Mouse (Mus musculus) thymus, adult 18-20 months (tissue): ENCODE measurements around the gene Sowaha.
"Not testable (repeated sequence)": the region's sequence is repeated elsewhere in the genome, so short reads cannot be mapped to it uniquely, and the experiment has no call there.

Experiments
- DNase-seq, 2 experiments: peaks; one replicate each; pipeline ENCODE4 v3.0.0; 2022; ENCODE audit warnings: mixed read lengths in 2 of 2

The Sowaha gene

DNA sequence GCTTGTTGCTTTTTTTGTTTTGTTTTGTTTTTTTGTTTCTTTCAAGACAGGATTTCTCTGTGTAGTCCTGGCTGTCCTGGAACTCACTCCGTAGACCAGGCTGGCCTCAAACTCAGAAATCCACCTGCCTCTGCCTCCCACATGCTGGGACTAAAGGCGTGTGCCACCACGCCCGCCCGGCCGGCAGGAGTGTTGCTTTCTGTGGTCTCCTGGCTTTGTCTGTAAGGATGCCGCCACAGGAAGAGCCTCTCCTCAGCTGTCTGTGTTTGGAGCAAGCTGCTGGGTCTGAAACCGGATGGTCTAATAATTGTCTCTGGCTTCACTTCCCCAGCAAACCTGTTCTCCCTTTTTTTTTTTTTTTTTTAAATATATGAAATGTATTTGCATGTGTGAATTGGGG lies 44.6 kb downstream of the Sowaha start:
- no peak for DNase-seq

DNA sequence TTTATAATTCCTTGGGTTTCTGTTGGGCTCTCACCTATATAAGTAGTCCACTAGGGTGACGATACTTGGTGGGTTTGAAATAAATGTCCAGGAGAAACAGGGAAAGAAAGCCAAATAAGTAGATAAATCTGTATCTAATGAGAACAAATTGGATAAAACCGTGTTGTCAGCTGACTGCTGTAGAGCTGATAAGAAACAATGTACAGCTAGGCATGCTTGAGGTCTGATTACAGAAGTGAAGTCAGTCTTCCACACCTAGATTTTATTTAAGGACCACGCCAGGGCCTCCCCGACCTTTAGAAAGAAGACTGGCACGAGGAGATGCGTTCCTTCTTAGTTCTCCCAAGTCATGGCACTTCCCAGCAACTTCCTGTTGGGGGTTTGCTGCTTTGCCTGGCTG lies 47.0 kb downstream of the Sowaha start:
- no peak for DNase-seq

DNA sequence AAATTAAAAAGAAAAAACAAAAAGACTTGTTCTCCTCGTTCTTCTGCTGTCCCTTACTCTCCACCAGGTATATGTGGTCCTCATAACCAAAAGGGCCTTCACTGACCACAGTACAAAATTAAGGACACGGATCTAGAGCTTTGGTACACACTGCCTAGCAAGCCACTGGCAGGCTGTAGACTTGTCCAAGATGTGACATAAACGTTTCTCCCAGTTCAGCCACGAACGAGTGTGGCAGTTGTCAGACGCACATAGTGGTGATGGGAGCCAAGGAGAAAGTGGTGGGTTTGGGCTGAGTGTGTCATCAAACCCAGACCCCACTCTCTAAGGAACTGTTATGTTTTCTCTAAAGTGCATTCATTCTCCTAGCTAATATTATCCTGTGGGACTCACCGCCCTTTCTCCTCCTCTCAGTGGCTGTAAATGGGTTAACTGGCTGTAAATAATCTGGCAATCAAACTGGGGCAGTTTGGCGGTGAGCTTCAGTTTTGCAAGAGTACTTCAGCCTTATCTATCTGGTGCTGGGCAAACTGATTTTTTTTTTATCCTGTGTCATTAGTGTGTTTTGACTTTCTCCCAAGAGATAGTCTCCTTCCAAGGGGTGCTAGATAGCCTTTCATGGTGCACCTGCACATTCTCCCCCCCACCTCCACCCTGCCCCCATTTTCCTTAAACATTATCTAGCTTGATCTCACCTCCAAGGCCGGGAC lies 48.6 kb downstream of the Sowaha start:
- no peak for DNase-seq

DNA sequence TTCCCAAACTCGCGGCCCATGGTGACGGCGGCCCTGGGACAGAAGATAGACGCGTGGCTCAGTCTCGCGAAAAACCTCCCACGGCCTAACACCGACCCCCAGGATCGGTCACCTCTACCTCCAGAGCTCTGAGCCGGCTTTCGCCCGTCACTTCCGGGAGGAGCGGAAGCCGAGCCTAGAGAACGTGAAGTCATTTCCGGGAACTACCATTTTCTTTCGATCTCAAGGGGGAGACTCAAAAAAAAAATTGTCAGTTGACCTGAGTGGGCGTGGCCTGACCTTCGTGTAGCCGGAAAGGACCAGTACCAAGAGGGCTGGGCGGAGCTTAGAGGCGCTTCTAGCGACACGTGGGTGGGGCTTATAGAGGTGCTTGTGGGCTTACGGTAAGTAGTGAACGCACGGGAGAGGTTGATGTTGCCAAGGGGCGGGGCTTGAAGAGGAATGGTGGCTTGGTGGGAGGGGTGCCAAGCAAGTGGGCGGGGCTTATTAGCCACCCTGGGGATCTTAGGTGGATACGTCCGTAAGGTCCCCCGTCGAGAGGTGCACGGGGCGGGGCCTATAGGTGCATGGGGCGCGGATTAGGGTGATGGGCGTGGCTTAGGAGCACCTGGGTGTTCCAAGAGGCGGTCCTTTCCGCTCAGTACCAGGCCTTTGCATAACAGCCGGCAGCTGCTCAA lies 49.3 kb downstream of the Sowaha start, which contains the start of the genes Uqcrq and Gdf9:
Gene Uqcrq, minus strand, starts transcription at position 162 of the 677 bp plus-strand sequence.
Gene Gdf9, plus strand, starts transcription at position 354 of the 677 bp plus-strand sequence.
- DNase-seq = peak; percentile 99 to 100

DNA sequence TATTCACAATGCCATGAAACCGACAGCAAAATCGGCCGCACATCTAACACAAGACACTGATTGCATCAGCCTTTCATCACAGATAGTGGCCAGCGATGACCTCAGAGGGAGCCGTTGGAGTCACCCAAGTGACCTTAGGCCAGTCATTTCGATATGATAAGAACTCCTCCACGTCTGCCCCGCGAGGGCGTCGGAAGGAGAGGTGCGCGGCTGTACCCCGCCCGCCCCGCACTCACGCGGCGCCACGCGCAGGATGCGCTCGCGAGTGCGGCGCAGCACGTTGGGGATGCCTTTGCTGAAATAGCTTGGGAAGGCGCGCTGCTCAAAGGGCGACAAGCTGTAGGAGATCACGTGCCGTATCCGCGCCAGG lies 49.8 kb downstream of the Sowaha start:
- DNase-seq = no peak

DNA sequence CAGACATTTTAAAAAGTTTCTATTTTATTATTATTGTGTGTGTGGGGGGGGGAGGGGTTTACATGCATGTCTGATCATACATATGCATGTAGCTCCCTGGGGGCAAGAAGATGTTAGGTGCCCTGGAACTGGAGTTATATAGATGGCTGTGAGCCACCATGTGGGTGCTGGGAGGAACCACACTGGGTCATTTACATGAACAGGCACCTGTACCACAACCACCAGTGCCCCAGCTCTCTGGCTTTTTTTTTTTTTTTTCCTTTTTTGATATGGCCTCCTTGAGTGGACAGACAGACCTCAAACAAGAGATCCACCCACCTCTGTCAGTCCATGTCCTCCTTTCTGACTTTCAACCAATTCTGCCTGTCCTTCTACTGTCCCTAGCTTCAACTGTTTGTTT lies 50.9 kb downstream of the Sowaha start:
- no peak for DNase-seq

DNA sequence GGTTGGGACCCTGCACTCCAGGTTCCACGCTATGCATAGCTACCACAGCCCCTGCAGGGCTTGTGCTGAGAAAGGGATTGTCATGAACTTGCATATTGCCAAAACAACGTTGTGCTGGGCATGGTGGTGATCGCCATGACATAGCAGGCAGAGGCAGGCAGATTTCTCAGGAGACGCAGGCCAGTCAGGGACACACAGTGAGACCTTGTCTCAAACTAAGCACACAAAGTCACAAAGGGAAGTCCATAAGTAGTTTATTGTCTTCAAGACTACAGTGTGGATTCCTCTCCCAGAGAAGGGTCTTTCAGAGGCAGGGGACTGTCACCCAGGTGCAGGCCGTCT lies 51.4 kb downstream of the Sowaha start:
- DNase-seq = no peak

DNA sequence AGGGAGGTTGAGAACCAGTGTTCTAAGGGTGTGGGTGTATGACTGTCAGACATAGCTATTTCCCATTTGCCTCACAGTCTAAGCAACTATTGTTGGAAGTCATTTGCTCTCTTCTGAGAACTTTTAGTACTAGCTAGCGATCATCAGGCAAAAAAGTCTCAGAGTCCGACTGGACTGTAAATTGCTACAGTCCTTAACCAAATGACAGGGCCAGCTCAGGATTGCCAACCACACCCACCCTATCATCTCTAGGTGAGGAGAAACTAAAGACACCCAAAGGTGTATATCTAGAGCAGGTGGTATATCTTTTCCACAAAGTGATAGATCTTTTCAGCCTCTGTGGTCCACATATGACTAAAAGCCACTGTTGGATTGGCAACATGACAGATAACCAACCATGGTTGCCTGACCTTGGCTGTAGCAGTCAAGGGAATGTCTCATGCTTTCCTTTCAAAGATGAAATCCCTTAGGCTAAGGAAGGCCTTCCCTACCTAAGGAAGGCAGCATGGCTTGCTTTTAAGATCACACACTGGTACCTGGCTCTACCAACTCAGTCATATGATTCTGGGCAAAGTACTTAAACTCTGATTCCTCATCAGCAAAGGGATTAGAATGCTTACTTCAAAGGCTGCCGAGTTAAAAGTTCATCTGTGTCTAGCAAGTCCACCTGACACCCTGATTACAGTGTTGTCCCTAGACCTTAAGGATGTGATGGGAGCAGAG lies 51.9 kb downstream of the Sowaha start:
- DNase-seq = no peak

DNA sequence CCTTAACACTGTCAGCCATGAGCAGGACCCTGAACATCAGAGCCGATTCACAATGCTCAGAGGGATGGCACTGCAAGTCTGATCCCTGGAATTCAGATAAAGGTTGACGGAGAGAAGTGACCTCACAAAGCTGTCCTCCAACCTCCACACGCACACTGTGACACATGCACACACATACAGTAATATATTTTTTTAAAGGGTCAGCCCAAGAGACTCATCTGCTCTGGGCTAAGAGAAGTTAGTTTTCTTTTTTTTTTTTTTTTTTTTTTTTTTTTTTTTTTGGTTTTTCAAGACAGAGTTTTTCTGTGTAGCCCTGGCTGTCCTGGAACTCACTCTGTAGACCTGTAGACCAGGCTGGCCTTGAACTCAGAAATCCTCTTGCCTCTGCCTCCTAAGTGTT lies 53.2 kb downstream of the Sowaha start:
- not testable (repeated sequence) for DNase-seq
